Mouse (Mus musculus): ENCODE results near the gene Anxa5.

DNA sequence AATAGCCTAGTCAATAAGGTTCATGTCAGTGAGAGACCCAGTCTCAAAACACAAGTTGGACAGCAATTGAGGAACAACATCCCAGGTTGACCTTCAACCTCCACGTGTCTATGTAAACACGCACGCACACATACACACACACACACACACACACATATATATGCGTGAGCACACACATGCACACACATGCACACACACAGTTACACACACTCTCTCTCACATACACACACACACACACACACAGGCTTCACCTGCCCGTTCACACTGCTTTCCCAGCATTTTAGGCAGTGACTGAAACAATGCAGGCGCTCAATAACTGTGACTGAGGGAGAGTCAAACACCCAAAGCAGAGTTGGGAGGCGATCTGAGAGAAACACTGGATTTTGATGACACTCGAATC is 29.6 kb upstream of the Anxa5 start:
- TF ChIP-seq CTCF (IDR thresholded peaks at IDR 0.05; ENCODE audit: control insufficient read depth, insufficient read depth, low read length) (no peak), POLR2A (IDR thresholded peaks at IDR 0.05; ENCODE audit: borderline replicate concordance, control insufficient read depth, low read depth, low read length) (no peak)
